Mouse (Mus musculus): Measurements from ENCODE around the gene Prkn. TPM values are rescaled to one million over a fixed set of nuclear protein-coding genes. Genes with fewer than 3 reads are reported as not detected.
A peak's percentile ranks its signal among the peaks of the same experiment; 100 is the strongest.
"Not testable (repeated sequence)": the region's sequence is repeated elsewhere in the genome, so short reads cannot be mapped to it uniquely, and the experiment has no call there.

The Prkn gene
- polyA plus RNA-seq, 1 experiment from 2014 or later, result 2.8 TPM

DNA sequence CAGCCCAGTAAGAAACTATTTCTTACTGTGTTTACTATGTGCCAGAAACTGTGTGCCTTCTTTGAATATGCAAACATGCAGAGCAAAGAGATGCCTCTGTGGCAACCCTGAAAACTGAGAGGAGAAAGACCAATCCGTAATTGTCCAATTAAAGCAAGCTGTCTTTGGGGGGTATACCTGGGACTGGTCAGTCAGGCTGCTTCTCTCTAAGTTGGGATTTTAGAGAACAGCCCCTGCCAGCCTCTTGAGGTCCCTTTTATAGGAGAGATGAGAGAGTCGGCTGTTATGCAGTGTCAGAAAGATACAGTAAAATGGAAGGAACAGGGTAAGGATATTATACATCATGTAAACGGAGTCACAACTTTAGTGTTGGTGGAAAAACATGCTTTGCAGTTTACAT lies 1154.1 kb downstream of the Prkn start:
- Histone ChIP-seq H3K4me3 (ENCODE audit: low read length) (no peak overlapping the region), H3K4me2 (replicated peaks; ENCODE audit: low read depth, low read length) (no peak overlapping the region), H3K27ac (ENCODE audit: low read length) (no peak overlapping the region), H3K9me3 (ENCODE audit: low read length) (no peaks in the 10 kb centered on the region), H3K9ac (replicated peaks; ENCODE audit: low read length) (no peak overlapping the region), H3K4me1 (ENCODE audit: insufficient read depth, low read length) (no peaks in the 10 kb centered on the region), H3K36me3 (ENCODE audit: insufficient read depth, low read length) (no peaks in the 10 kb centered on the region), H3K27me3 (ENCODE audit: insufficient read depth, low read length) (no peaks in the 10 kb centered on the region)
- no peak for ATAC-seq (ENCODE audit: low FRiP score, low TSS enrichment)
- 83% methylated on average over 3 of the region's 3 CpGs for whole genome bisulfite sequencing

DNA sequence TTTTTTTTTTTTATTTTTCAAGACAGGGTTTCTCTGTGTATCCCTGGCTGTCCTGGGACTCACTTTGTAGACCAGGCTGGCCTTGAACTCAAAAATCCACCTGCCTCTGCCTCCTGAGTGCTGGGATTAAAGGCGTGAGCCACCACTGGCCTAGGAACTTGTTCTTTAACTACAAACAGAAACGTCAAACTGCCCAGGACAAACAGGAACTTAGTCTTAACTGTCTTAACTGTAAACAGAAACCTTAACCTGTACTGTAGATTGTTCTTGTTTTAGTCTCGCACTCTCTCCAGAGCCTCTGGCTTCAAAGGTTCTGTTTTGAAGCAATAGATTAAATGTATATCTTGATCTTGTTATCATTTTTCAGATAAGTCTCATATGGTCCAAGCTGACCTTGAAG lies 1154.6 kb downstream of the Prkn start:
- H3K4me2 ChIP-seq (replicated peaks; ENCODE audit: low read depth, low read length); H3K4me3 ChIP-seq (ENCODE audit: low read length); H3K27ac ChIP-seq (ENCODE audit: low read length); H3K9ac ChIP-seq (replicated peaks; ENCODE audit: low read length); H3K27me3 ChIP-seq (ENCODE audit: insufficient read depth, low read length); H3K4me1 ChIP-seq (ENCODE audit: insufficient read depth, low read length); H3K36me3 ChIP-seq (ENCODE audit: insufficient read depth, low read length); ATAC-seq (ENCODE audit: low FRiP score, low TSS enrichment); H3K9me3 ChIP-seq (ENCODE audit: low read length): not testable (repeated sequence)
- 73% methylated on average over 3 of the region's 3 CpGs for WGBS

DNA sequence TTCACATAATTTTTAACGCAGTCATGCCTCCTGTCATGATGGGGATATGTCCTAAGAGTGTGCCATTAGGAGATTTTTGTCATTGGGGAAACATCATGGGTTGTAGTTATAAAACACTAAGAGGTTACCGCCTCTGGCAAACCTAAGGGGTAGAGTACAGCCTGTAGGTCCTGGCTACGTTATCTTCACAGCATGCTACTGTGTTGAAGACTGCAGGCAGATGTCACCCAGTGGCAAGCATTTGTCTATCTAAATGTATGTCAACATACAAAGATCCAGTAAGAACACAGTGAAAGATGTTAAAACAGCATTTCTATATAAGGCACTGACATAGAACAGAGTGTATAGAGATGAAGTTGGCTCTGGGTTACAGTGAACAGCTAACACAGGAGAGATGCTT lies 1155.3 kb downstream of the Prkn start:
- H3K9ac ChIP-seq (replicated peaks; ENCODE audit: low read length), result no peak overlapping the region
- no peaks in the 10 kb centered on the region for H3K36me3 ChIP-seq (ENCODE audit: insufficient read depth, low read length)
- no peaks in the 10 kb centered on the region for H3K9me3 ChIP-seq (ENCODE audit: low read length)
- no peak overlapping the region for H3K4me2 ChIP-seq (replicated peaks; ENCODE audit: low read depth, low read length)
- WGBS, result 85% methylated on average over 3 of the region's 3 CpGs
- H3K4me3 ChIP-seq (ENCODE audit: low read length), result no peak overlapping the region
- no peak for ATAC-seq (ENCODE audit: low FRiP score, low TSS enrichment)
- no peaks in the 10 kb centered on the region for H3K27me3 ChIP-seq (ENCODE audit: insufficient read depth, low read length)
- no peak overlapping the region for H3K27ac ChIP-seq (ENCODE audit: low read length)
- no peaks in the 10 kb centered on the region for H3K4me1 ChIP-seq (ENCODE audit: insufficient read depth, low read length)

DNA sequence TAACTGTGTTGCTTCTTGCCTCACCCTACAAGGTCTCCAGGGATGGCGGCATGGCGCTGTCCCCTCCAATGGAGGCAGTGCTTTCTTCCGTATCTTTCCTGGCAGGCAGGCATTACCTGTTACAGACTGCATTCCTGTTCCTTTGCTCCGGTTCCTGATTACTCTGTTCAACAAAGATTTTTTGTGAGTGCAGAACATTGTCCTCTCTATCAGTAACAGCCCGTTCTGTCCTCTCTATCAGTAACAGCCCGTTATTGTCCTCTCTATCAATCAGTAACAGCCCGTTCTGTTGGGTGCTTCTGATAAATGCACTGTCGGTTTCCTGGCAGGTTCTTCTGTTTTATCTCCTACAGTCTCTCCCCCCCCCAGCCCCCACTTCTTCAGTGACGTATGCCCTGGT lies 1156.1 kb downstream of the Prkn start:
- no peak overlapping the region for H3K4me3 ChIP-seq (ENCODE audit: low read length)
- no peak overlapping the region for H3K9ac ChIP-seq (replicated peaks; ENCODE audit: low read length)
- H3K4me1 ChIP-seq (ENCODE audit: insufficient read depth, low read length), result no peaks in the 10 kb centered on the region
- no peaks in the 10 kb centered on the region for H3K27me3 ChIP-seq (ENCODE audit: insufficient read depth, low read length)
- no peaks in the 10 kb centered on the region for H3K36me3 ChIP-seq (ENCODE audit: insufficient read depth, low read length)
- no peak overlapping the region for H3K4me2 ChIP-seq (replicated peaks; ENCODE audit: low read depth, low read length)
- no peak overlapping the region for H3K27ac ChIP-seq (ENCODE audit: low read length)
- 61% methylated on average over 9 of the region's 9 CpGs for WGBS
- no peaks in the 10 kb centered on the region for H3K9me3 ChIP-seq (ENCODE audit: low read length)
- ATAC-seq (ENCODE audit: low FRiP score, low TSS enrichment), result no peak

DNA sequence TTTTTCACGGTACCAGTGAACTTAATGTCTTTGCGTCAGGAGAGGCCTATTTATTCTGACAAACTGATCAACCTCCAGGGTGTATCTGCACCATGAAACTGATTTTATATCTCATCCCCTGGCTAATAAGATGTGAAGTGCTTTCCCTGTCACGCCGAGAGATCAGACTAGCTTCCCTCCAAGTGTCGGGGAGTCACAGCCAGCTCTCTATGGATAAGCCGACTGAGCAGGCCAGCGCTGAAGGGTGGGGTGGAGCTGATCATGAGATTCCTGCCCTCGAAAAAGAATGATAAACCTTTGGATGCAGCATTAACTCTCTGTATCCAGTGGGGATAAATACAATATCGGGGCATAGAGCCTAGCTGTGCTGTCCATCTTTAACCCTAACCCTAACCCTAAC lies 1160.1 kb downstream of the Prkn start:
- H3K27ac ChIP-seq (ENCODE audit: low read length), result no peak overlapping the region
- WGBS, result 73% methylated on average over 9 of the region's 9 CpGs
- H3K4me1 ChIP-seq (ENCODE audit: insufficient read depth, low read length), result no peaks in the 10 kb centered on the region
- no peak for ATAC-seq (ENCODE audit: low FRiP score, low TSS enrichment)
- H3K27me3 ChIP-seq (ENCODE audit: insufficient read depth, low read length), result no peaks in the 10 kb centered on the region
- H3K4me2 ChIP-seq (replicated peaks; ENCODE audit: low read depth, low read length), result no peak overlapping the region
- no peaks in the 10 kb centered on the region for H3K36me3 ChIP-seq (ENCODE audit: insufficient read depth, low read length)
- H3K9ac ChIP-seq (replicated peaks; ENCODE audit: low read length), result no peak overlapping the region
- H3K9me3 ChIP-seq (ENCODE audit: low read length), result no peaks in the 10 kb centered on the region
- no peak overlapping the region for H3K4me3 ChIP-seq (ENCODE audit: low read length)

DNA sequence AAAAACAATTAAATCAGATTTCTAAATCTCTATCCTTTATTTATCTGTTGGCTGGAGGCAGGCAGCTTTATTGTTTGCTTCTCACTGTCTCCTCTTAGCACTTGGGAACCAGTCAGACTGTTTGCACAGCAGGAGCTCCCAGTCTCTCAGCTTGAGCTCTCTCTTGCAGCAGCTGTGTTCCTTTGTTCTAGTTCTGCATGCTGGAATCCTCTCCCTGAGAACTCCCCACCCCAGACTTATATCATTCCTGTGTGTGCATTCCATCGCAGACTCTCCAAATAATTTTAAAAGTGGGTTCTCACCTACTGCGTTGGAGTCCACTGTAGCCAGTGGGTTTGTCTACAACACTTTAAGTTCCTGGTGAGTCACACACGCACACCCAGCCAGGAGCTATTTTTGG lies 1181.1 kb downstream of the Prkn start:
- ATAC-seq (ENCODE audit: low FRiP score, low TSS enrichment), result no peak
- 58% methylated on average over 3 of the region's 3 CpGs for WGBS
- H3K9me3 ChIP-seq (ENCODE audit: low read length), result peaks cover 9% of the 10 kb centered on the region

DNA sequence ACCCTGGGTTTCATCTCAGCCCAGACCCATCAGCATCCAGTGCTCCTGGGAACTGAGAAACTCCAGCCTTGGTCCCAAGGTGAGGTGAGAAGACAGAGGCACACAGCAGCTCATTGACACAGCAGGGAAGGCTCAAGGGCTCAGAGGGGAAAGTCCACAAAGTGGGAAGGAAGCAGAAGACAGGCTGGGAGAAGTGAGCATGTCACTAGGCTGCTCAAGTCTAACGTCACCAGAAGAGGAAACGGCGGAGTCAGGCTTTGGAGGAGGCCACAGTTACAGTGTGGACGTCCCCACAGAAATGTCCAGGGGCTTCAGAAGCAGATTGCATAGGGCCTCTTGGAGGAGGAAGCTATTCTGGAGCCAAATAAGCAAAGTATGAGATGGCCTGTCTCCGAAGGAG lies 1189.2 kb downstream of the Prkn start:
- ATAC-seq (ENCODE audit: low FRiP score, low TSS enrichment), result no peak
- WGBS, result 62% methylated on average over 5 of the region's 5 CpGs
- H3K9ac ChIP-seq (replicated peaks; ENCODE audit: low read length), result no peak overlapping the region
- H3K27ac ChIP-seq (ENCODE audit: low read length), result no peak overlapping the region
- H3K27me3 ChIP-seq (ENCODE audit: insufficient read depth, low read length), result no peaks in the 10 kb centered on the region
- no peaks in the 10 kb centered on the region for H3K9me3 ChIP-seq (ENCODE audit: low read length)
- H3K4me2 ChIP-seq (replicated peaks; ENCODE audit: low read depth, low read length), result no peak overlapping the region
- H3K4me3 ChIP-seq (ENCODE audit: low read length), result no peak overlapping the region
- H3K36me3 ChIP-seq (ENCODE audit: insufficient read depth, low read length), result no peaks in the 10 kb centered on the region
- peaks cover 27% of the 10 kb centered on the region for H3K4me1 ChIP-seq (ENCODE audit: insufficient read depth, low read length)

More for the DNA sequence above, 1181.1 kb downstream of the Prkn start:
- Histone ChIP-seq H3K36me3 (ENCODE audit: insufficient read depth, low read length) (no peaks in the 10 kb centered on the region), H3K9ac (replicated peaks; ENCODE audit: low read length) (no peak overlapping the region), H3K27me3 (ENCODE audit: insufficient read depth, low read length) (no peaks in the 10 kb centered on the region), H3K27ac (ENCODE audit: low read length) (no peak overlapping the region), H3K4me1 (ENCODE audit: insufficient read depth, low read length) (no peaks in the 10 kb centered on the region), H3K4me2 (replicated peaks; ENCODE audit: low read depth, low read length) (no peak overlapping the region), H3K4me3 (ENCODE audit: low read length) (no peak overlapping the region)

DNA sequence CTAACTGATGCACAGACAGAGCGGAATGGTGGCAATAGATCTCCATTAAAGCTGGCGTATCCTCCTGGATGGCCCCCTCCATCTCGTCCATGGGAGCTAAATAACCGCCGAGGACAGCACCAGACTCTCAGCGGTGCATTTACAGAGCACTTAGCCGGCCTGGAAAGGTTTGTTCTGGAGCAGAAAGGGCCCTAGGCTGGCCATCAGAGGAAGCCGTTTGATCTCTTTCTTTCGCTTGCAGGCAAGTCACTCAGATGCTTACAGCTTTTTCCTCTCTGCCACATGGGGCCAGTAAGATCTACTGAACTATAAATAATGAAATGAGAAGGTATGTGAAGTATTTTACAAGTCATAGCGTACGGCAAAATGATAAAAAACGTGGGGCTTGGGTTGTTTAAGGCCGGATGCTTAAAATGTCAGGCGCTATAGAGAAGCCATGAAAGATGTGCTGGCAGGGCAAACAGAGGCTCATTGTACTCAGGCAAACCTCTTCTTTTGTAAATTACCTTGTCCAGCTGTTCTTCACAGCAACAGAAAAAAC lies 1189.8 kb downstream of the Prkn start:
- Histone ChIP-seq H3K9me3 (ENCODE audit: low read length) (no peaks in the 10 kb centered on the region), H3K4me2 (replicated peaks; ENCODE audit: low read depth, low read length) (peak overlapping the region; percentile 19; the same call in 1 of the 2 replicates), H3K36me3 (ENCODE audit: insufficient read depth, low read length) (no peaks in the 10 kb centered on the region), H3K4me3 (ENCODE audit: low read length) (no peak overlapping the region), H3K27me3 (ENCODE audit: insufficient read depth, low read length) (no peaks in the 10 kb centered on the region; the same call in 1 of the 2 replicates), H3K27ac (ENCODE audit: low read length) (no peak overlapping the region), H3K9ac (replicated peaks; ENCODE audit: low read length) (0 out of 2 replicates have a peak overlapping the region, but pooled peaks have one; percentile 22), H3K4me1 (ENCODE audit: insufficient read depth, low read length) (peaks cover 27% of the 10 kb centered on the region)
- 0 out of 2 replicates have a peak, but pooled peaks have one; percentile 4 for ATAC-seq (ENCODE audit: low FRiP score, low TSS enrichment)
- WGBS, result 12% methylated on average over 14 of the region's 14 CpGs

DNA sequence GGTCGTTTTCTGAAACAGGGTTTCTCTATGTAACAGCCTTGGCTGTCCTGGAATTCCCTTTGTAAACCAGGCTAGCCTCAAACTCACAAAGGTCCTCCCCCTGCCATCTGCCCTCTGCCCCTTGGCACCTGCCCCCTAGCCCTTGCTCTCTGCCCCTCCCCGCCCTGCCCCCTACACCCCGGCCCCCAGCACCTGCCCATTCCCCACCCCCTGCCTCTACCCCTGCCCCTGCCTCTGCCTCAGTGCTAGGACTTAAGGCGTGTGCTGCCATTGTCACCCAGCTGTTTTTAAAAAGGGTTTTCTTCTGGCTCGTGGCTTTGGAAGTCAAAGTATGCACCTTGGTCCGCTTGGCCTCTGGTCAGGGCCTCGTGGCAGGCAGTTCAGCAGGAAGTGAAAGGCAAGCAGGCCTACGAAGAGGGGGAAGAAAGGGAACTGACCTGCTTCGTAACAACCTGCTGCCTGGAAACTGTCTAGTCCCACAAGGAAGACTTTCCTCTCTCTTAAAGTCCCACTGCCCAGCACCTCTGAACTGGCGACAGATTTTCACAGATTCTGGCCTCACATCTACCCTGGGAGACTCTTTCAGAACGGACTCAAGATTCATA lies 1190.5 kb downstream of the Prkn start:
- no peak overlapping the region for H3K9ac ChIP-seq (replicated peaks; ENCODE audit: low read length)
- H3K27me3 ChIP-seq (ENCODE audit: insufficient read depth, low read length), result no peaks in the 10 kb centered on the region; the same call in 1 of the 2 replicates
- H3K36me3 ChIP-seq (ENCODE audit: insufficient read depth, low read length), result no peaks in the 10 kb centered on the region
- ATAC-seq (ENCODE audit: low FRiP score, low TSS enrichment), result 0 out of 2 replicates have a peak, but pooled peaks have one; percentile 41
- H3K9me3 ChIP-seq (ENCODE audit: low read length), result no peaks in the 10 kb centered on the region
- peaks cover 27% of the 10 kb centered on the region for H3K4me1 ChIP-seq (ENCODE audit: insufficient read depth, low read length)
- 0 out of 2 replicates have a peak overlapping the region, but pooled peaks have one; percentile 43 for H3K4me2 ChIP-seq (replicated peaks; ENCODE audit: low read depth, low read length)
- no peak overlapping the region for H3K27ac ChIP-seq (ENCODE audit: low read length)
- no peak overlapping the region for H3K4me3 ChIP-seq (ENCODE audit: low read length)
- WGBS, result 11% methylated on average over 11 of the region's 11 CpGs

DNA sequence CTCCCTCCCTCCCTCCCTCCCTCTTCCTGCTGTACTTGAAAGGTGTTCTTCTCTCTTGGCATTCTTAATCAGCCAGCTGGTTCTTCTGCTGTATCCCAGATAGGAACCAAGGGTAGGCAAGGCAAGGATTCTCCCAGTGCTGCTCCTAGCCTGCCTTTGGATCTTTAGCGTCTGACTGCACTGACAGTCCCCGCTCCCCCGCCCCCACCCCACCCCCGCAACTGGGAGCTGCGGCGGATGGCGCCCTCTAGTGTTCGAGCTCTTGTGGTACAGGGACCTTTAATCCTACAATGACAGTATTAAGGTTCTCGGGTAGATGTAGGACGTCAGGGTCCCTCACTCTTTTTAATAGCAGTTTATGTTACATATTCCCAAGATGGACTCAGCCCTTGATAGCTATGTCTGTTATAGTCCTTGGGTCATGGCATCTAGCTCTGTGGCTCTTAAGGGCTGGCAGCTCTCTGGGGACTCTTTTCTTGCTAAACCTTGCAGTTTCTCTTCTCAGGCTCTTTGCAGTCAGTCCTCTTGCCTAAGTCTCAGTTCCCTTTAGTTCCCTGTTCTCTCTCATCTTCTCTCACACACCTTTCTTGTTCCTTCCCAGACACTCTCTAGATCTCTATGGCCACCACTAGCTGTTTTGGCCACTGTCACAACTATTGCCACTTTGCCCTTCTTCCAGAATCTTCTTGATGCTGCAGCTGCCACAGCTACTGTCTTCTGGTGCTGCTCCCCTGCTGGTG lies 1191.2 kb downstream of the Prkn start:
- peak; percentile 23; the same call in 1 of the 2 replicates for ATAC-seq (ENCODE audit: low FRiP score, low TSS enrichment)
- Histone ChIP-seq H3K27me3 (ENCODE audit: insufficient read depth, low read length) (no peaks in the 10 kb centered on the region; the same call in 1 of the 2 replicates), H3K9me3 (ENCODE audit: low read length) (no peaks in the 10 kb centered on the region), H3K4me1 (ENCODE audit: insufficient read depth, low read length) (peaks cover 27% of the 10 kb centered on the region), H3K4me3 (ENCODE audit: low read length) (no peak overlapping the region), H3K36me3 (ENCODE audit: insufficient read depth, low read length) (no peaks in the 10 kb centered on the region), H3K27ac (ENCODE audit: low read length) (no peak overlapping the region), H3K4me2 (replicated peaks; ENCODE audit: low read depth, low read length) (peak overlapping the region; percentile 43), H3K9ac (replicated peaks; ENCODE audit: low read length) (no peak overlapping the region)
- WGBS, result 2% methylated on average over 10 of the region's 10 CpGs

Measured in kidney, embryonic 16.5 days (tissue).